Mouse (Mus musculus) erythroid progenitor cell, adult 5-6 weeks (primary cell): ENCODE measurements around the gene Gm10198. TPM values are rescaled to one million over a fixed set of nuclear protein-coding genes. Genes with fewer than 3 reads are reported as not detected.

Experiments used
- ATAC-seq: replicated peaks from 2 replicates; pipeline ENCODE4 v1.8.0; 2016; ENCODE audit warnings: moderate number of reproducible peaks, mild to moderate bottlenecking, moderate TSS enrichment, inconsistent platforms; ENCODE audit not compliant: poor library complexity, low FRiP score, severe bottlenecking
- total RNA-seq, 2 experiments: library from RNA; stranded (forward) in 1 of 2; stranded (reverse) in 1 of 2; fragments of 150-400 nt in 1 of 2; fragments of 186-747, 209-891 nt in 1 of 2; gene quantifications; 2 replicates each; pipeline versions ENCODE4 v1.2.3 to v1.2.4; 2015 to 2017; ENCODE audit warnings: low replicate concordance in 2 of 2

Gm10198 gene
- total RNA-seq, 2 experiments from 2014 or later = not detected

DNA sequence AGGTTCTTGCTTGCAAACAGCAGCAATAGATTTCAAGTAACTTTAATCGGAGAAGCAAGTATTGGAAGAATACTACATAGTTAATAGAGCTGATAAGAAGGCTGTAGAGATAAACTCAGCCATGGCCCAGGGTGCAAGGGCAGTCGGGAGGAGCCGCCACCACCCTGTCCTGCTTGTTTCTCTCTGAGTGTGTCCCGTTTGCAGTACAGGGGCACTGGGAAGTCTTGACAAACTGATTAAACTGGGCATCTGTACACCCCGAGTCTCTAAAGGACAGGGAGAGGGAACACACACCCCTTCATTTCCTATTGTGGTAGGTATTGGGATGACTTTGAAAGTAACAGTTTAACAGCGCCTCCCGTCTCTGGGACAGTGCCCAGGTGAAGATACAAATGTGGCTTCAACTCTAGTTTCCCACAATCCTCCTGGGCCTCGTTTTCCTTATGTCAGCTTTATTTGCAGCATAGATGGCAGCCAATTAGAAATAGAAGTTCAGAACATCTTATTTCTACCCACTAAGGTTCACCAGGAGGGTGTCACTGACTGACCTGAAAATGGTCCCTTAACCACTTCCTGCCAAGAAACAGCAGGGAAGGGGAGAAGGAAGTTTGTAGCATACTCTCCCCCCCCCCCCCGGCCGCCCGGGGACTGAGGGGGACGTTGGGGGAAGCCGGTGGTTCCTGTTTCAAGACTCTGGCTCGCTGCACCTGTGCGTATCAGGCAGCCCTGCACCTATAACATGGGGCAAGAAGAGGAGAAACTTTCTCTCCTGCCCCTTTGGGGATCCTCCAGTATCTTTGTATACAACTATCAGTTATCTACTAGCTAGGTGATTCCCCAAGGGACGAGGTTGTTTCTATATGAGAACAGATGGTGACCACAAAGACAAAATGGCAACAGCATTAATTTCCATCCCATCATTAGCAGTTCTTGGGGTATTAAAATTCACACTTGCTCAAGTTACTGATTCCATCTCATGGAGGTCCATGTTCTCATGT, 41.9 kb downstream of the Gm10198 start:
- peak; percentile 74 for ATAC-seq

DNA sequence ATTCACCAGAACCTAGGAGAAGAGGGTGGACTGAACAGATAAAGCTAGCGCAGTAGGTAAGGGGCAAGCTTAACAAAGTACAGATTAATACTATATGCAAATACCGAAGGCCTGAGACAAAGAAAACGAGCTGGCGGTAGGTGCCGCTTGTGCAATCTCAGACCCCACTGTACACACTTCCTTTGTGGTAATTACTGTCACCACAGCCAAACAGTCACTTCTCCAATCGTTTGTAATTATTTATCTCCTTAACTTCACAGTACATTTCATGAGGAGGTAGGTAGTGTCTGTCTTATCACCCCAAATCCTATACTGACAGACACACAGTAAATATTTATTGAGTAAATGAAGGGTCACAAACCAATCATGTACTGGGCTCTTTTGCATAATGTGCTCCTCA, 47.7 kb downstream of the Gm10198 start:
- no peak for ATAC-seq

Other genes starting within 250 kb of the Gm10198 start
- gene Gpbp1, start 102.7 kb upstream of the Gm10198 start, total RNA-seq (2015; ENCODE audit: low replicate concordance) = 108 and 133 TPM in 2 replicates
- gene Gpbp1, start 102.7 kb upstream of the Gm10198 start, total RNA-seq (2017; ENCODE audit: low replicate concordance) = 164 and 201 TPM in 2 replicates
- not detected in 2 replicates for gene Gm49496, start 42.8 kb upstream of the Gm10198 start, total RNA-seq (2015; ENCODE audit: low replicate concordance)
- 2.5 TPM in 1 of 2 replicates, not detected in the other for gene Gm49496, start 42.8 kb upstream of the Gm10198 start, total RNA-seq (2017; ENCODE audit: low replicate concordance)
- gene Mier3, start 88.2 kb downstream of the Gm10198 start, total RNA-seq (2015; ENCODE audit: low replicate concordance) = 106 and 114 TPM in 2 replicates
- gene Mier3, start 88.2 kb downstream of the Gm10198 start, total RNA-seq (2017; ENCODE audit: low replicate concordance) = 166 and 174 TPM in 2 replicates
- gene Map3k1, start 216.2 kb downstream of the Gm10198 start, total RNA-seq (2015; ENCODE audit: low replicate concordance) = 75.0 and 104 TPM in 2 replicates
- gene Map3k1, start 216.2 kb downstream of the Gm10198 start, total RNA-seq (2017; ENCODE audit: low replicate concordance) = 124 and 167 TPM in 2 replicates